Mouse (Mus musculus): Measurements from ENCODE around the gene Dnah11.
A peak's percentile ranks its signal among the peaks of the same experiment; 100 is the strongest.

Gene Dnah11

GRCm38 (mm10) chr12:117860840-117861239 is 338.0 kb downstream of the Dnah11 start:
- no peak for DNase-seq

- no peak for DNase-seq
These were observed 341.0 kb downstream of the Dnah11 start for GRCm38 (mm10) chr12:117857884-117858283.

- no peak for DNase-seq
These were observed 341.8 kb downstream of the Dnah11 start for GRCm38 (mm10) chr12:117857023-117857422.

GRCm38 (mm10) chr12:117853316-117853715 is 345.5 kb downstream of the Dnah11 start:
- peak; percentile 45 to 53 for DNase-seq

- DNase-seq: no peak
These were observed 348.4 kb downstream of the Dnah11 start for GRCm38 (mm10) chr12:117850472-117850871.

- DNase-seq: no peak
These were observed 350.2 kb downstream of the Dnah11 start for GRCm38 (mm10) chr12:117848621-117849020.

- DNase-seq: no peak
These were observed 353.9 kb downstream of the Dnah11 start for GRCm38 (mm10) chr12:117844917-117845316.

- no peak for DNase-seq
These were observed 354.8 kb downstream of the Dnah11 start for GRCm38 (mm10) chr12:117844075-117844408.

- peak; percentile 44 to 55 for DNase-seq
These were observed 355.4 kb downstream of the Dnah11 start for GRCm38 (mm10) chr12:117843302-117844074.

- no peak for DNase-seq
These were observed 356.2 kb downstream of the Dnah11 start for GRCm38 (mm10) chr12:117842676-117843075.

GRCm38 (mm10) chr12:117840705-117841104 is 358.1 kb downstream of the Dnah11 start:
- DNase-seq: no peak

GRCm38 (mm10) chr12:117837376-117837775 is 361.5 kb downstream of the Dnah11 start:
- no peak for DNase-seq

- no peak for DNase-seq
These were observed 363.5 kb downstream of the Dnah11 start for GRCm38 (mm10) chr12:117835371-117835770.

GRCm38 (mm10) chr12:117834652-117835051 is 364.2 kb downstream of the Dnah11 start:
- no peak for DNase-seq

- no peak for DNase-seq
These were observed 366.7 kb downstream of the Dnah11 start for GRCm38 (mm10) chr12:117832190-117832589.

- DNase-seq: no peak
These were observed 367.4 kb downstream of the Dnah11 start for GRCm38 (mm10) chr12:117831351-117831961.

- no peak for DNase-seq
These were observed 370.5 kb downstream of the Dnah11 start for GRCm38 (mm10) chr12:117828350-117828749.

Measured in cerebellum, postnatal 36 days (tissue).